10 mouse cellular contexts compared by ENCODE assay signal in genomic region chr7:140855181-140855580, GRCm38 (mm10). TPM values are rescaled to one million over a fixed set of nuclear protein-coding genes. Genes with fewer than 3 reads are reported as not detected.
A peak's percentile ranks its signal among the peaks of the same experiment; 100 is the strongest.
DNase-seq lines count a peak whose midpoint lies in the region; ATAC-seq lines count a peak whose summit lies in the region.
"Had no signal": no experiment of that assay in that cellular context is flagged by ENCODE, and none has a peak within 500 bp of the region (broad histone marks: within the 10 kb centered on the region; RNA-seq: fewer than 3 reads in every experiment).

No protein-coding gene starts in this region.

- H3K9me3 ChIP-seq in erythroblast, embryonic 14.5 days (ENCODE audit: control insufficient read depth, low read length), result no peaks in the 10 kb centered on the region
- H3K9me3 ChIP-seq in neural tube, embryonic 11.5 days (ENCODE audit: control insufficient read depth, low read length), result no peaks in the 10 kb centered on the region
- no peaks in the 10 kb centered on the region for H3K9me3 ChIP-seq in limb, embryonic 15.5 days
- no peaks in the 10 kb centered on the region for H3K9me3 ChIP-seq in stomach, embryonic 15.5 days

- 78% methylated on average over 9 of the region's 9 CpGs for WGBS in neural tube, embryonic 11.5 days
- 62% methylated on average over 9 of the region's 9 CpGs for WGBS in limb, embryonic 15.5 days
- WGBS in stomach, embryonic 15.5 days, result 68% methylated on average over 9 of the region's 9 CpGs

- H3K27ac ChIP-seq in neural tube, embryonic 11.5 days (ENCODE audit: low read depth, low read length), result no peak overlapping the region
- H3K27ac ChIP-seq in limb, embryonic 15.5 days, result peak overlapping the region; percentile 93; the same call in 1 of the 2 replicates
- 0 out of 2 replicates have a peak overlapping the region, but pooled peaks have one; percentile 98 for H3K27ac ChIP-seq in stomach, embryonic 15.5 days

- no peak for ATAC-seq in erythroblast, adult 5-6 weeks (replicated peaks; ENCODE audit: low FRiP score, poor library complexity, severe bottlenecking)
- ATAC-seq in neural tube, embryonic 11.5 days (ENCODE audit: insufficient read depth, low FRiP score, low TSS enrichment), result no peak
- ATAC-seq in limb, embryonic 15.5 days (ENCODE audit: insufficient number of reproducible peaks, low FRiP score, low TSS enrichment, low read depth), result no peak
- no peak for ATAC-seq in stomach, embryonic 15.5 days (ENCODE audit: insufficient read depth, low FRiP score, low read depth)

- DNase-seq in neural tube, embryonic 11.5 days (ENCODE audit: low spot score), result no peak
- no peak for DNase-seq in neural tube, embryonic 10.5 days (ENCODE audit: extremely low spot score, low spot score)
- DNase-seq in c-Kit-positive CD71-positive TER-119-positive erythroid progenitor cells, embryonic 14.5 days (ENCODE audit: low spot score), result no peak
- DNase-seq in layer of hippocampus, postnatal 36 days, result no peak

- H3K4me1 ChIP-seq in erythroblast, embryonic 14.5 days (ENCODE audit: control insufficient read depth), result peaks cover 53% of the 10 kb centered on the region
- peaks cover 21% of the 10 kb centered on the region for H3K4me1 ChIP-seq in neural tube, embryonic 11.5 days (ENCODE audit: control insufficient read depth, insufficient read depth, low read length)
- H3K4me1 ChIP-seq in limb, embryonic 15.5 days, result peaks cover 31% of the 10 kb centered on the region
- H3K4me1 ChIP-seq in stomach, embryonic 15.5 days, result peaks cover 27% of the 10 kb centered on the region

- peaks cover 66% of the 10 kb centered on the region for H3K36me3 ChIP-seq in erythroblast, embryonic 14.5 days (ENCODE audit: control insufficient read depth)
- H3K36me3 ChIP-seq in neural tube, embryonic 11.5 days (ENCODE audit: control insufficient read depth, insufficient read depth, low read length), result peaks cover 10% of the 10 kb centered on the region
- peaks cover 51% of the 10 kb centered on the region for H3K36me3 ChIP-seq in limb, embryonic 15.5 days
- H3K36me3 ChIP-seq in stomach, embryonic 15.5 days, result peaks cover 43% of the 10 kb centered on the region

- peak overlapping the region; percentile 99 for H3K4me2 ChIP-seq in neural tube, embryonic 11.5 days (ENCODE audit: low read depth)
- H3K4me2 ChIP-seq in limb, embryonic 15.5 days, result peak overlapping the region; percentile 98
- H3K4me2 ChIP-seq in stomach, embryonic 15.5 days, result peak overlapping the region; percentile 99

- peak overlapping the region; percentile 85 for H3K9ac ChIP-seq in neural tube, embryonic 11.5 days (ENCODE audit: low read length)
- H3K9ac ChIP-seq in limb, embryonic 15.5 days, result peak overlapping the region; percentile 91
- H3K9ac ChIP-seq in stomach, embryonic 15.5 days, result peak overlapping the region; percentile 55

- H3K4me3 ChIP-seq in erythroblast, embryonic 14.5 days (replicated peaks), result peak overlapping the region; percentile 79
- peak overlapping the region; percentile 57 for H3K4me3 ChIP-seq in neural tube, embryonic 11.5 days (ENCODE audit: low read depth, low read length)
- peak overlapping the region; percentile 80 for H3K4me3 ChIP-seq in limb, embryonic 15.5 days
- H3K4me3 ChIP-seq in stomach, embryonic 15.5 days (replicated peaks), result peak overlapping the region; percentile 67

- H3K27me3 ChIP-seq in erythroblast, embryonic 14.5 days (ENCODE audit: control insufficient read depth), result no peaks in the 10 kb centered on the region
- no peaks in the 10 kb centered on the region for H3K27me3 ChIP-seq in neural tube, embryonic 11.5 days (ENCODE audit: control insufficient read depth, insufficient read depth, low read length)
- no peaks in the 10 kb centered on the region for H3K27me3 ChIP-seq in limb, embryonic 15.5 days
- no peaks in the 10 kb centered on the region for H3K27me3 ChIP-seq in stomach, embryonic 15.5 days (replicated peaks)

RNA-seq across cellular contexts. Expression of gene Gm45785, which starts 0.9 kb away (rescaled TPM):
- polyA plus RNA-seq in erythroblast, embryonic 14.5 days (2012), result not detected in 2 replicates
- not detected in 2 replicates for total RNA-seq in erythroblast, adult 5-6 weeks (2015; ENCODE audit: low replicate concordance)
- total RNA-seq in erythroblast, adult 5-6 weeks (2017; ENCODE audit: low replicate concordance), result not detected in 2 replicates
- polyA plus RNA-seq in neural tube, embryonic 11.5 days (2014; fragmentation: Nextera tagmentation; extraction: Ambion mirVana), result not detected in 2 replicates
- not detected in 2 replicates for polyA plus RNA-seq in limb, embryonic 15.5 days (2015; fragmentation: Nextera tagmentation; extraction: Ambion mirVana)
- polyA plus RNA-seq in stomach, embryonic 15.5 days (2015; fragmentation: Nextera tagmentation; extraction: Ambion mirVana), result not detected in 2 replicates
- total RNA-seq in layer of hippocampus, postnatal 36 days (2021), result not detected
- polyA plus RNA-seq: large intestine, adult 2 months had no signal

RNA-seq across cellular contexts. Expression of gene Ric8a, which starts 1.6 kb away (rescaled TPM):
- 2.1 and 2.7 TPM in 2 replicates for polyA plus RNA-seq in erythroblast, embryonic 14.5 days (2012)
- 9.2 and 16.3 TPM in 2 replicates for total RNA-seq in erythroblast, adult 5-6 weeks (2015; ENCODE audit: low replicate concordance)
- total RNA-seq in erythroblast, adult 5-6 weeks (2017; ENCODE audit: low replicate concordance), result 9.2 and 9.8 TPM in 2 replicates
- 73.3 and 82.2 TPM in 2 replicates for polyA plus RNA-seq in neural tube, embryonic 11.5 days (2014; fragmentation: Nextera tagmentation; extraction: Ambion mirVana)
- polyA plus RNA-seq in limb, embryonic 15.5 days (2015; fragmentation: Nextera tagmentation; extraction: Ambion mirVana), result 85.7 and 90.6 TPM in 2 replicates
- polyA plus RNA-seq in stomach, embryonic 15.5 days (2015; fragmentation: Nextera tagmentation; extraction: Ambion mirVana), result 58.0 and 62.8 TPM in 2 replicates
- total RNA-seq in layer of hippocampus, postnatal 36 days (2021), result 10 to 100 TPM; 76.8 to 83.7 TPM

RNA-seq across cellular contexts. Expression of gene Bet1l, which starts 2.2 kb away (rescaled TPM):
- polyA plus RNA-seq in erythroblast, embryonic 14.5 days (2012), result 0.95 and 1.2 TPM in 2 replicates
- total RNA-seq in erythroblast, adult 5-6 weeks (2015; ENCODE audit: low replicate concordance), result 10.4 and 14.8 TPM in 2 replicates
- 17.3 and 19.5 TPM in 2 replicates for total RNA-seq in erythroblast, adult 5-6 weeks (2017; ENCODE audit: low replicate concordance)
- 27.4 and 31.1 TPM in 2 replicates for polyA plus RNA-seq in neural tube, embryonic 11.5 days (2014; fragmentation: Nextera tagmentation; extraction: Ambion mirVana)
- 70.7 and 71.6 TPM in 2 replicates for polyA plus RNA-seq in limb, embryonic 15.5 days (2015; fragmentation: Nextera tagmentation; extraction: Ambion mirVana)
- polyA plus RNA-seq in stomach, embryonic 15.5 days (2015; fragmentation: Nextera tagmentation; extraction: Ambion mirVana), result 44.7 and 50.1 TPM in 2 replicates
- 10 to 100 TPM; 27.2 to 28.1 TPM for total RNA-seq in layer of hippocampus, postnatal 36 days (2021)

RNA-seq across cellular contexts. Expression of gene Odf3, which starts 7.6 kb away (rescaled TPM):
- polyA plus RNA-seq in erythroblast, embryonic 14.5 days (2012), result not detected in 2 replicates
- not detected in 2 replicates for total RNA-seq in erythroblast, adult 5-6 weeks (2015; ENCODE audit: low replicate concordance)
- not detected in 2 replicates for total RNA-seq in erythroblast, adult 5-6 weeks (2017; ENCODE audit: low replicate concordance)
- polyA plus RNA-seq in neural tube, embryonic 11.5 days (2014; fragmentation: Nextera tagmentation; extraction: Ambion mirVana), result not detected in 2 replicates
- not detected in 2 replicates for polyA plus RNA-seq in limb, embryonic 15.5 days (2015; fragmentation: Nextera tagmentation; extraction: Ambion mirVana)
- 0.17 TPM in 1 of 2 replicates, not detected in the other for polyA plus RNA-seq in stomach, embryonic 15.5 days (2015; fragmentation: Nextera tagmentation; extraction: Ambion mirVana)
- total RNA-seq in layer of hippocampus, postnatal 36 days (2021), result not detected
- polyA plus RNA-seq: large intestine, adult 2 months had no signal

RNA-seq across cellular contexts. Expression of gene Scgb1c1, which starts 9.8 kb away (rescaled TPM):
- not detected in 2 replicates for polyA plus RNA-seq in erythroblast, embryonic 14.5 days (2012)
- not detected in 2 replicates for total RNA-seq in erythroblast, adult 5-6 weeks (2015; ENCODE audit: low replicate concordance)
- not detected in 2 replicates for total RNA-seq in erythroblast, adult 5-6 weeks (2017; ENCODE audit: low replicate concordance)
- not detected in 2 replicates for polyA plus RNA-seq in neural tube, embryonic 11.5 days (2014; fragmentation: Nextera tagmentation; extraction: Ambion mirVana)
- not detected in 2 replicates for polyA plus RNA-seq in limb, embryonic 15.5 days (2015; fragmentation: Nextera tagmentation; extraction: Ambion mirVana)
- not detected in 2 replicates for polyA plus RNA-seq in stomach, embryonic 15.5 days (2015; fragmentation: Nextera tagmentation; extraction: Ambion mirVana)
- not detected for total RNA-seq in layer of hippocampus, postnatal 36 days (2021)
- polyA plus RNA-seq: brain, embryonic 14.5 days; large intestine, adult 2 months had no signal

Comparison
In these comparisons a context has a peak if more than half of its experiments do, and no peak if none do; other contexts are left out.
1. RNA of gene Ric8a, which starts 1.6 kb away (polyA plus RNA-seq): 85.7 to 90.6 TPM in limb, embryonic 15.5 days, 73.3 to 82.2 TPM in neural tube, embryonic 11.5 days and 58.0 to 62.8 TPM in stomach, embryonic 15.5 days; 2.1 to 2.7 TPM in erythroblast, embryonic 14.5 days; every median in the first group is over 10 times any median in the second.
2. RNA of gene Bet1l, which starts 2.2 kb away (polyA plus RNA-seq): 70.7 to 71.6 TPM in limb, embryonic 15.5 days, 44.7 to 50.1 TPM in stomach, embryonic 15.5 days and 27.4 to 31.1 TPM in neural tube, embryonic 11.5 days; 0.95 to 1.2 TPM in erythroblast, embryonic 14.5 days; every median in the first group is over 10 times any median in the second.
3. Peak in every context shown above with its lines, with median percentiles within 50 percentile points of each other: H3K4me3 ChIP-seq, H3K4me2 ChIP-seq and H3K9ac ChIP-seq.